Mouse (Mus musculus): ENCODE results near the gene Olfr55. TPM values are rescaled to one million over a fixed set of nuclear protein-coding genes. Genes with fewer than 3 reads are reported as not detected.

Olfr55 gene
- polyA plus RNA-seq (2017; shearing (Covaris generic)): not detected

DNA sequence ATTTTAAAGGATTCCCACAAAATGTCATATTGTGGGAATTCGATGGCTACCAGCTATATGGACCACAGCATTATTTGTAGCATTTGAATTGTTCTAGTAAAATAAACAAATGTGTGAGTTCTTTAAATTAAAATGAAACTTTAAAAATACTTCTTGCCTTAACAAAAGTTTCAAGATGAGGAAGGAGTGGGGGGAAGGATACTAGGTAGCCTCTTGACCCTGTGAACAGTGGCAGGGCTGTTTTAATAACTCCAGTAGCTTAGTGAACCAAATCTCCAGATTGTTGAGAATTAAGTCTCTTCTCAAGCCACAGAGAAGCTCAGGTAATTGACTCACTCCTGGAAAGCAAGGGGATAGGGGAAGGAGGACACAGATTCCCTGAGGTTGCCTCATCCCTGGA lies at the start of gene Olfr55:
TSS of gene Olfr55 (plus strand) at position 301 of the 400 bp plus-strand sequence.

DNA sequence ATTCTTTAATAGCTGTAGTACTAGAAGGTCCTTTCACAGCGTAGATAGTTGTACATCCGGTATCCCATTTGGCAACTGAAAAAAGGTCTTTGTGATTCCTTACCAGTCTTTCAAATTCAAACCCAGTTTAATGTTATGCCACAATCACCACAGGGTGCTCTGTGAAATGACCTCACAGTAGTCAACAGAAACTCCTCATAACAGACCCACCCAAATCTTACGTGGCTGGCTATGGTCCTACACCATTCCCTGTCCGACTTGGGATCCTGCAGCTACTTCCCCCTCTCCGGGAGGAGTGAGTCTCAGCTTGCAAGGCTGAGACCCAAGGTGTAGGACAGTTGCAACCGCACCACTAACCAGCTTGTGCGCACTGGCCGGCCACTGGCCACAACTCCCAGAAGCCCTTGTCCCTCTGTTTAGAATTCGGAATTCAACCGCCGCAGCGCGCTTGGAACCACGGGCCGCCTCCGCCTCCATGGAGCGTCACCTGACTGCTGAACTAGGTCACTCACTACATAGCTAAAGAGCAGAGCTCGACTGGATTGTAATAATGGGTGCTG lies 28.9 kb upstream of the Olfr55 start, which contains the start of gene Morc2b:
TSS of gene Morc2b (minus strand) at position 423 of the 560 bp plus-strand sequence.

DNA sequence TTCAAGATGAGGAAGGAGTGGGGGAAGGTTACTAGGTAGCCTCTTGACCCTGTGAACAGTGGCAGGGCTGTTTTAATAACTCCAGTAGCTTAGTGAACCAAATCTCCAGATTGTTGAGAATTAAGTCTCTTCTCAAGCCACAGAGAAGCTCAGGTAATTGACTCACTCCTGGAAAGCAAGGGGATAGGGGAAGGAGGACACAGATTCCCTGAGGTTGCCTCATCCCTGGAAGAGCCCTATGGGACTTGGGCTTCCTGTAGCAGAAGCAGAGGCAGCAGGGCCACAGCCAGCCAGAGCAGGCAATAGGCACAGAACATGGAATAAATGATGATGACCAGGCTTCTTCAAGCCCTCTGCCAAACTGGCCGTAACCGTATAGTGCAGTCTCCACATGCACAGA lies 22.8 kb downstream of the Olfr55 start, which contains the start of gene Olfr239:
TSS of gene Olfr239 (plus strand) at position 301 of the 400 bp plus-strand sequence.

DNA sequence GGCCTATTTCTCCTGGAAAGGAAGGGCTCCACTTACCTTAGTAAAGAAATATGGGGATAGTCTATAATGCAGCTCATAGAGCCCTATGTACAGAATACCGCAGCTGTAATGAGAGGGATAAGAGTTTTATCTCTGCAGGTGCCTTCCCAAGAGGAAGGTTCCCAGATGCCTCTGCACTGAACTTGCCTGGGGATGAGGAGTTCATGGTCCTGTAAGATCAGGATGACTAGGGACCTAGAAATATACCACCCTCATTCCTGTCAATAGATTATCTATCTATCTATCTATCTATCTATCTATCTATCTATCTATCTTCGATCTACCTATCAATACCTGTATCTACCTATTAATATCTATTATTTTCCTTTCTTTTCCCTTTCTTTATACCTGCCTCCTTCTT lies 53.3 kb downstream of the Olfr55 start, which contains the start of gene Olfr1564:
TSS of gene Olfr1564 (minus strand) at position 101 of the 400 bp plus-strand sequence.

Other genes with a start within 250 kb of the Olfr55 start
- gene Cyp4f13, start 221.0 kb upstream of the Olfr55 start, polyA plus RNA-seq (2017; shearing (Covaris generic)): 47.3 TPM
- 12.3 TPM for gene Zfp472, start 202.6 kb upstream of the Olfr55 start, polyA plus RNA-seq (2017; shearing (Covaris generic))
- gene Zfp952, start 175.3 kb upstream of the Olfr55 start, polyA plus RNA-seq (2017; shearing (Covaris generic)): 9.7 TPM
- gene Zfp763, start 135.0 kb upstream of the Olfr55 start, polyA plus RNA-seq (2017; shearing (Covaris generic)): 1.5 TPM
- gene 4921501E09Rik, start 100.4 kb upstream of the Olfr55 start, polyA plus RNA-seq (2017; shearing (Covaris generic)): not detected
- 1.8 TPM for gene Zfp563, start 79.1 kb upstream of the Olfr55 start, polyA plus RNA-seq (2017; shearing (Covaris generic))
- gene Morc2b, start 28.8 kb upstream of the Olfr55 start, polyA plus RNA-seq (2017; shearing (Covaris generic)): not detected
- not detected for gene Olfr239, start 22.9 kb downstream of the Olfr55 start, polyA plus RNA-seq (2017; shearing (Covaris generic))
- gene Olfr1564, start 53.2 kb downstream of the Olfr55 start, polyA plus RNA-seq (2017; shearing (Covaris generic)): not detected
- gene Zfp955a, start 86.7 kb downstream of the Olfr55 start, polyA plus RNA-seq (2017; shearing (Covaris generic)): 7.8 TPM
- 0.05 TPM for gene Olfr63, start 96.2 kb downstream of the Olfr55 start, polyA plus RNA-seq (2017; shearing (Covaris generic))
- 5.4 TPM for gene Zfp955b, start 121.1 kb downstream of the Olfr55 start, polyA plus RNA-seq (2017; shearing (Covaris generic))
- 9.1 TPM for gene Zfp81, start 190.4 kb downstream of the Olfr55 start, polyA plus RNA-seq (2017; shearing (Covaris generic))
- 7.4 TPM for gene Zfp101, start 226.2 kb downstream of the Olfr55 start, polyA plus RNA-seq (2017; shearing (Covaris generic))

Data from effector memory CD4-positive, alpha-beta T cell, adult 5 months (primary cell).